Mouse (Mus musculus) hindbrain, embryonic 10.5 days (tissue): Measurements from ENCODE around the gene Trpc1. TPM values are rescaled to one million over a fixed set of nuclear protein-coding genes. Genes with fewer than 3 reads are reported as not detected.

Source experiments
- DNase-seq: peaks from one replicate; pipeline ENCODE4 v3.0.0-alpha.2; 2017; ENCODE audit warnings: low spot score
- H3K27ac ChIP-seq: fragments of 300-500 bp; sonication (generic); 2 replicates; pipeline ENCODE4 v1.5.1; 2016; ENCODE audit warnings: mild to moderate bottlenecking, moderate library complexity
- H3K27me3 ChIP-seq: fragments of 300-500 bp; sonication (generic); 2 replicates; pipeline ENCODE4 v1.6.1; 2016; ENCODE audit warnings: mild to moderate bottlenecking; ENCODE audit not compliant: poor library complexity, insufficient read depth, severe bottlenecking
- H3K36me3 ChIP-seq: fragments of 300-500 bp; sonication (generic); 2 replicates; pipeline ENCODE4 v1.6.1; 2016; ENCODE audit warnings: mild to moderate bottlenecking, moderate library complexity
- H3K4me1 ChIP-seq: fragments of 300-500 bp; sonication (generic); replicated peaks from 2 replicates; pipeline ENCODE4 v1.6.1; 2016; ENCODE audit warnings: mild to moderate bottlenecking
- H3K4me3 ChIP-seq: fragments of 300-500 bp; sonication (generic); 2 replicates; pipeline ENCODE4 v1.5.1; 2016; ENCODE audit warnings: mild to moderate bottlenecking, moderate library complexity
- H3K9me3 ChIP-seq: fragments of 300-500 bp; sonication (generic); 2 replicates; pipeline ENCODE4 v1.6.1; 2016; ENCODE audit warnings: mild to moderate bottlenecking, moderate library complexity
- WGBS: fragments of 180-500 bp; shearing (Covaris S2); methylation state at CpG from one replicate; pipeline ENCODE4 v1.1.7; 2016; 5-methylcytosine and 5-hydroxymethylcytosine counted together
- polyA plus RNA-seq: library from polyadenylated mRNA; unstranded; fragments of >200 nt; fragmentation: Nextera tagmentation; extraction: Ambion mirVana; gene quantifications from 2 replicates; pipeline ENCODE4 v1.2.1, GENCODE M21; 2016

Gene Trpc1
- 3.0 TPM in 2 replicates for polyA plus RNA-seq

- Histone ChIP-seq H3K36me3 (no peaks in the 10 kb centered on the region), H3K4me1 (peaks cover 20% of the 10 kb centered on the region), H3K4me3 (peak within 1 kb of the TSS; percentile 93), H3K27ac (peak within 1 kb of the TSS; percentile 91), H3K9me3 (no peaks in the 10 kb centered on the region), H3K27me3 (peaks cover 29% of the 10 kb centered on the region)
- peak; percentile 89 for DNase-seq
- under 1% methylated on average over 56 of the region's 56 CpGs for WGBS
Observed at GRCm38 (mm10) chr9:95750037-95750511, at the start of gene Trpc1. Trpc1 (minus strand) TSS chr9:95750375.

GRCm38 (mm10) chr9:95796323-95796722 lies 46.1 kb upstream of the Trpc1 start:
- H3K4me1 ChIP-seq = no peaks in the 10 kb centered on the region; the same call in 1 of the 2 replicates
- 0 out of 2 replicates have a peak, but pooled peaks cover 6% of the 10 kb centered on the region for H3K9me3 ChIP-seq
- DNase-seq = no peak
- H3K36me3 ChIP-seq = no peaks in the 10 kb centered on the region
- WGBS = 84% methylated on average over 2 of the region's 2 CpGs
- no peak overlapping the region for H3K4me3 ChIP-seq
- no peaks in the 10 kb centered on the region for H3K27me3 ChIP-seq
- no peak overlapping the region for H3K27ac ChIP-seq

- no peak overlapping the region for H3K27ac ChIP-seq
- no peak for DNase-seq
- H3K27me3 ChIP-seq = no peaks in the 10 kb centered on the region
- H3K4me3 ChIP-seq = no peak overlapping the region
- 59% methylated on average over 5 of the region's 5 CpGs for WGBS
- H3K4me1 ChIP-seq = no peaks in the 10 kb centered on the region; the same call in 1 of the 2 replicates
- 0 out of 2 replicates have a peak, but pooled peaks cover 6% of the 10 kb centered on the region for H3K9me3 ChIP-seq
- H3K36me3 ChIP-seq = no peaks in the 10 kb centered on the region
Observed at GRCm38 (mm10) chr9:95795844-95796243, 45.7 kb upstream of the Trpc1 start.

- no peaks in the 10 kb centered on the region; the same call in 1 of the 2 replicates for H3K4me1 ChIP-seq
- DNase-seq = no peak
- H3K27me3 ChIP-seq = no peaks in the 10 kb centered on the region
- WGBS = 87% methylated on average over 2 of the region's 2 CpGs
- H3K36me3 ChIP-seq = no peaks in the 10 kb centered on the region
- no peak overlapping the region for H3K27ac ChIP-seq
- H3K4me3 ChIP-seq = no peak overlapping the region
- H3K9me3 ChIP-seq = 0 out of 2 replicates have a peak, but pooled peaks cover 6% of the 10 kb centered on the region
Observed at GRCm38 (mm10) chr9:95795077-95795784, 45.1 kb upstream of the Trpc1 start.

- 89% methylated on average over 15 of the region's 15 CpGs for WGBS
- H3K4me1 ChIP-seq = no peaks in the 10 kb centered on the region; the same call in 1 of the 2 replicates
- H3K27me3 ChIP-seq = no peaks in the 10 kb centered on the region
- no peak overlapping the region for H3K4me3 ChIP-seq
- no peak for DNase-seq
- H3K27ac ChIP-seq = no peak overlapping the region
- H3K9me3 ChIP-seq = 0 out of 2 replicates have a peak, but pooled peaks cover 6% of the 10 kb centered on the region
- no peaks in the 10 kb centered on the region for H3K36me3 ChIP-seq
Observed at GRCm38 (mm10) chr9:95793986-95794744, 44.0 kb upstream of the Trpc1 start.

- Histone ChIP-seq H3K4me1 (no peaks in the 10 kb centered on the region), H3K36me3 (no peaks in the 10 kb centered on the region), H3K27me3 (no peaks in the 10 kb centered on the region), H3K27ac (no peak overlapping the region), H3K9me3 (no peaks in the 10 kb centered on the region), H3K4me3 (no peak overlapping the region)
- WGBS = 90% methylated on average over 16 of the region's 16 CpGs
- DNase-seq = no peak
Observed at GRCm38 (mm10) chr9:95784888-95785511, 34.8 kb upstream of the Trpc1 start.

GRCm38 (mm10) chr9:95783646-95784293 lies 33.6 kb upstream of the Trpc1 start:
- 77% methylated on average over 17 of the region's 17 CpGs for WGBS
- no peaks in the 10 kb centered on the region for H3K27me3 ChIP-seq
- H3K9me3 ChIP-seq = no peaks in the 10 kb centered on the region
- H3K27ac ChIP-seq = no peak overlapping the region
- H3K4me3 ChIP-seq = no peak overlapping the region
- no peak for DNase-seq
- no peaks in the 10 kb centered on the region for H3K36me3 ChIP-seq
- H3K4me1 ChIP-seq = no peaks in the 10 kb centered on the region

GRCm38 (mm10) chr9:95771671-95772070 lies 21.5 kb upstream of the Trpc1 start:
- 89% methylated on average over 2 of the region's 2 CpGs for WGBS
- Histone ChIP-seq H3K36me3 (no peaks in the 10 kb centered on the region), H3K27me3 (no peaks in the 10 kb centered on the region), H3K4me3 (no peak overlapping the region), H3K4me1 (no peaks in the 10 kb centered on the region), H3K27ac (no peak overlapping the region), H3K9me3 (no peaks in the 10 kb centered on the region)
- no peak for DNase-seq

GRCm38 (mm10) chr9:95763218-95763617 lies 13.0 kb upstream of the Trpc1 start:
- H3K27ac ChIP-seq = no peak overlapping the region
- no peaks in the 10 kb centered on the region for H3K4me1 ChIP-seq
- WGBS = 74% methylated on average over 4 of the region's 4 CpGs
- H3K9me3 ChIP-seq = no peaks in the 10 kb centered on the region
- no peaks in the 10 kb centered on the region for H3K27me3 ChIP-seq
- H3K4me3 ChIP-seq = no peak overlapping the region
- no peaks in the 10 kb centered on the region for H3K36me3 ChIP-seq
- DNase-seq = no peak

GRCm38 (mm10) chr9:95762228-95762627 lies 12.1 kb upstream of the Trpc1 start:
- H3K9me3 ChIP-seq = no peaks in the 10 kb centered on the region
- no peaks in the 10 kb centered on the region for H3K4me1 ChIP-seq
- H3K4me3 ChIP-seq = no peak overlapping the region
- no peaks in the 10 kb centered on the region for H3K36me3 ChIP-seq
- no peaks in the 10 kb centered on the region for H3K27me3 ChIP-seq
- 88% methylated on average over 3 of the region's 3 CpGs for WGBS
- DNase-seq = no peak
- no peak overlapping the region for H3K27ac ChIP-seq

- WGBS = 90% methylated on average over 8 of the region's 8 CpGs
- Histone ChIP-seq H3K4me3 (no peak overlapping the region), H3K4me1 (no peaks in the 10 kb centered on the region), H3K9me3 (no peaks in the 10 kb centered on the region), H3K36me3 (no peaks in the 10 kb centered on the region), H3K27me3 (no peaks in the 10 kb centered on the region), H3K27ac (no peak overlapping the region)
- no peak for DNase-seq
Observed at GRCm38 (mm10) chr9:95761381-95761780, 11.2 kb upstream of the Trpc1 start.

GRCm38 (mm10) chr9:95750746-95751145 lies 571 bp upstream of the Trpc1 start:
- DNase-seq = no peak
- Histone ChIP-seq H3K9me3 (no peaks in the 10 kb centered on the region), H3K27ac (no peak overlapping the region), H3K36me3 (no peaks in the 10 kb centered on the region), H3K4me3 (peak overlapping the region; percentile 93), H3K4me1 (peaks cover 16% of the 10 kb centered on the region), H3K27me3 (peaks cover 29% of the 10 kb centered on the region)
- WGBS = 43% methylated on average over 9 of the region's 9 CpGs
